Mouse (Mus musculus): ENCODE results near the gene Snx21.

DNA sequence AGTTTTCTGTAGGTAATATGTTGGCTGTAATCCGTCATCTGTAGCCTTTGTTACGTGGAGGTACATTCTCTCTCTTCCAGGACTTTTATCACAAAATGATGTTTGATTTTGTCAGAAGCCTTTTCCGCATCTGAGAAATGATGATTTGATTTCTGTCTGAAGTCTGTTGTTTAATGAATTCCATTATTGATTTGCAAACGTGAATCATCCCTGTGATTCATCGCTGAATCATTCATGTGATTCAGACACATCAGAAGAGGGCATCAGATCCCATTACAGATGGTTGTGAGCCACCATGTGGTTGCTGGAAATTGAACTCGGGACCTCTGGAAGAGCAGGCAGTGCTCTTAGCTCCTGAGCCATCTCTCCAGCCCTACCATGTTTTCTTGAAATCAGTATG is 36.6 kb upstream of the Snx21 start:
- TF ChIP-seq CTCF (IDR thresholded peaks at IDR 0.05; ENCODE audit: low read depth) (no peak), EP300 (optimal IDR thresholded peaks at IDR 0.05) (no peak)
